Comparison of ENCODE assay signal across 8 mouse cellular contexts in genomic region chr6:94698509-94699172, GRCm38 (mm10). TPM values are rescaled to one million over a fixed set of nuclear protein-coding genes. Genes with fewer than 3 reads are reported as not detected.
DNase-seq lines count a peak whose midpoint lies in the region; ATAC-seq and TF ChIP-seq lines count a peak whose summit lies in the region.

No protein-coding gene starts in this region.

- H3K27me3 ChIP-seq in spleen, adult 2 months (ENCODE audit: control insufficient read depth, insufficient read depth, low read length): peaks cover 11% of the 10 kb centered on the region
- H3K27me3 ChIP-seq in forebrain, embryonic 14.5 days (replicated peaks; ENCODE audit: control insufficient read depth, insufficient read depth, low read length): no peaks in the 10 kb centered on the region
- peaks cover 15% of the 10 kb centered on the region; the same call in 1 of the 2 replicates for H3K27me3 ChIP-seq in limb, embryonic 12.5 days
- no peaks in the 10 kb centered on the region for H3K27me3 ChIP-seq in stomach, embryonic 15.5 days (replicated peaks)

- no peaks in the 10 kb centered on the region for H3K36me3 ChIP-seq in spleen, adult 2 months (ENCODE audit: control insufficient read depth, insufficient read depth, low read length)
- no peaks in the 10 kb centered on the region for H3K36me3 ChIP-seq in forebrain, embryonic 14.5 days (ENCODE audit: control insufficient read depth, insufficient read depth, low read length)
- H3K36me3 ChIP-seq in limb, embryonic 12.5 days: no peaks in the 10 kb centered on the region
- H3K36me3 ChIP-seq in stomach, embryonic 15.5 days: no peaks in the 10 kb centered on the region

- no peak for ATAC-seq in forebrain, embryonic 14.5 days
- no peak for ATAC-seq in limb, embryonic 12.5 days (ENCODE audit: insufficient number of reproducible peaks, insufficient read depth, low FRiP score, low TSS enrichment, low read depth)
- no peak for ATAC-seq in stomach, embryonic 15.5 days (ENCODE audit: insufficient read depth, low FRiP score, low read depth)

- no peak overlapping the region; the same call in 1 of the 2 replicates for H3K27ac ChIP-seq in spleen, adult 2 months (ENCODE audit: insufficient read depth, low read length)
- H3K27ac ChIP-seq in forebrain, embryonic 14.5 days (ENCODE audit: low read depth, low read length): no peak overlapping the region
- peak overlapping the region; percentile 93; the same call in 1 of the 2 replicates for H3K27ac ChIP-seq in limb, embryonic 12.5 days
- peak overlapping the region; percentile 93 for H3K27ac ChIP-seq in stomach, embryonic 15.5 days

- peak overlapping the region; percentile 92 for H3K9ac ChIP-seq in forebrain, embryonic 14.5 days (ENCODE audit: low read length)
- peak overlapping the region; percentile 97 for H3K9ac ChIP-seq in limb, embryonic 12.5 days (replicated peaks)
- peak overlapping the region; percentile 97 for H3K9ac ChIP-seq in stomach, embryonic 15.5 days

- 30% methylated on average over 11 of the region's 11 CpGs for WGBS in spleen, adult 2 months
- under 1% methylated on average over 11 of the region's 11 CpGs for WGBS in forebrain, embryonic 14.5 days
- WGBS in limb, embryonic 12.5 days: 3% methylated on average over 11 of the region's 11 CpGs
- WGBS in stomach, embryonic 15.5 days: 3% methylated on average over 11 of the region's 11 CpGs

- no peak for DNase-seq in spleen, adult 2 months (ENCODE audit: low read depth in 1 of 2, low spot score in 2 of 2)
- no peak for DNase-seq in spleen, postnatal 4 days (ENCODE audit: low spot score in 2 of 2)
- no peak for DNase-seq in forebrain, embryonic 14.5 days (ENCODE audit: low spot score)
- no peak for DNase-seq in left cerebral cortex, postnatal 25 days (ENCODE audit: low spot score in 2 of 2)
- DNase-seq in frontal cortex, postnatal 14 days (ENCODE audit: low spot score in 2 of 2): no peak
- no peak for DNase-seq in left cerebral cortex, postnatal 4 days

- peaks cover 5% of the 10 kb centered on the region; the same call in 1 of the 2 replicates for H3K4me1 ChIP-seq in spleen, adult 2 months (ENCODE audit: control insufficient read depth, insufficient read depth, insufficient read length)
- peaks cover 26% of the 10 kb centered on the region for H3K4me1 ChIP-seq in forebrain, embryonic 14.5 days (ENCODE audit: control insufficient read depth, insufficient read depth, low read length)
- H3K4me1 ChIP-seq in limb, embryonic 12.5 days (replicated peaks): peaks cover 58% of the 10 kb centered on the region
- peaks cover 28% of the 10 kb centered on the region for H3K4me1 ChIP-seq in stomach, embryonic 15.5 days

- no peak for TF ChIP-seq CTCF in spleen, adult 2 months (IDR thresholded peaks at IDR 0.05; ENCODE audit: extremely low read depth, insufficient read depth, insufficient read length, insufficient replicate concordance)

- H3K9me3 ChIP-seq in forebrain, embryonic 14.5 days (replicated peaks; ENCODE audit: control insufficient read depth, low read length): no peaks in the 10 kb centered on the region
- H3K9me3 ChIP-seq in limb, embryonic 12.5 days: no peaks in the 10 kb centered on the region
- no peaks in the 10 kb centered on the region for H3K9me3 ChIP-seq in stomach, embryonic 15.5 days

- H3K4me3 ChIP-seq in spleen, adult 2 months (ENCODE audit: extremely low read depth, insufficient read depth, insufficient read length): peak overlapping the region; percentile 67; the same call in 1 of the 2 replicates
- peak overlapping the region; percentile 93 for H3K4me3 ChIP-seq in forebrain, embryonic 14.5 days (ENCODE audit: low read depth, low read length)
- peak overlapping the region; percentile 97 for H3K4me3 ChIP-seq in limb, embryonic 12.5 days (replicated peaks)
- H3K4me3 ChIP-seq in stomach, embryonic 15.5 days (replicated peaks): peak overlapping the region; percentile 97

- no peak for TF ChIP-seq POLR2A in spleen, adult 2 months (IDR thresholded peaks at IDR 0.05; ENCODE audit: low read depth, low read length)

- H3K4me2 ChIP-seq in forebrain, embryonic 14.5 days (ENCODE audit: low read length): peak overlapping the region; percentile 95
- peak overlapping the region; percentile 82 for H3K4me2 ChIP-seq in limb, embryonic 12.5 days
- peak overlapping the region; percentile 83 for H3K4me2 ChIP-seq in stomach, embryonic 15.5 days

- intact Hi-C loops in left cerebral cortex, postnatal 25 days (cut with DNase I): loop anchor here (5.0 kb wide), 1 partner anchor 66 kb away; no protein-coding TSS in a partner anchor
- intact Hi-C loops in left cerebral cortex, postnatal 4 days (cut with DNase I): loop anchor here (5.0 kb wide), 1 partner anchor 76 kb away; no protein-coding TSS in a partner anchor

RNA-seq across cellular contexts. Expression of gene Lrig1, which starts 1.3 kb away (rescaled TPM):
- polyA plus RNA-seq in spleen, adult 2 months (2012; rRNA removed): 7.4 and 8.1 TPM in 2 replicates
- 8.5 and 9.5 TPM in 2 replicates for polyA plus RNA-seq in forebrain, embryonic 14.5 days (2014; fragmentation: Nextera tagmentation; extraction: Ambion mirVana)
- 20.5 and 25.0 TPM in 2 replicates for polyA plus RNA-seq in limb, embryonic 12.5 days (2016; fragmentation: Nextera tagmentation; extraction: Ambion mirVana)
- polyA plus RNA-seq in stomach, embryonic 15.5 days (2015; fragmentation: Nextera tagmentation; extraction: Ambion mirVana): 25.7 TPM in 2 replicates
- 10 to 100 TPM; 27.4 to 31.8 TPM for total RNA-seq in left cerebral cortex, postnatal 25 days (2021)
- total RNA-seq in left cerebral cortex, postnatal 4 days (2021): 10 to 100 TPM; 28.3 to 32.8 TPM

Comparison
In these comparisons a context has a peak if more than half of its experiments do, and no peak if none do; other contexts are left out.
1. H3K27ac ChIP-seq: peak in limb, embryonic 12.5 days (single experiment) and stomach, embryonic 15.5 days (single experiment); none in spleen, adult 2 months (single experiment) and forebrain, embryonic 14.5 days (single experiment).
2. Peak in every context shown above with its lines, with median percentiles within 50 percentile points of each other: H3K4me3 ChIP-seq, H3K4me2 ChIP-seq and H3K9ac ChIP-seq.